Mouse (Mus musculus): ENCODE measurements at regions not wholly inside any gene's neighbourhood (a gene's known extent, or its start where the extent isn't known, plus 50 kb on each side); places are given as distances from the start of the nearest gene placed in this dataset.

GRCm38 (mm10) chr19:27566060-27566459, 136.4 kb upstream of the Pum3 start:
- DNase-seq (ENCODE audit: extremely low read depth, insufficient read length, low spot score) = no peak

GRCm38 (mm10) chr19:27564086-27564485, 134.5 kb upstream of the Pum3 start:
- DNase-seq (ENCODE audit: extremely low read depth, insufficient read length, low spot score) = no peak

- no peak for DNase-seq (ENCODE audit: extremely low read depth, insufficient read length, low spot score)
These were observed 134.0 kb upstream of the Pum3 start for GRCm38 (mm10) chr19:27563592-27563991.

- no peak for DNase-seq (ENCODE audit: extremely low read depth, insufficient read length, low spot score)
These were observed 128.6 kb upstream of the Pum3 start for GRCm38 (mm10) chr19:27558199-27558598.

GRCm38 (mm10) chr19:27556697-27557096, 127.1 kb upstream of the Pum3 start:
- no peak for DNase-seq (ENCODE audit: extremely low read depth, insufficient read length, low spot score)

- no peak for DNase-seq (ENCODE audit: extremely low read depth, insufficient read length, low spot score)
These were observed 125.2 kb upstream of the Pum3 start for GRCm38 (mm10) chr19:27554841-27555240.

GRCm38 (mm10) chr19:27553266-27553665, 123.6 kb upstream of the Pum3 start:
- no peak for DNase-seq (ENCODE audit: extremely low read depth, insufficient read length, low spot score)

GRCm38 (mm10) chr19:27537746-27538145, 108.1 kb upstream of the Pum3 start:
- no peak for DNase-seq (ENCODE audit: extremely low read depth, insufficient read length, low spot score)

- DNase-seq (ENCODE audit: extremely low read depth, insufficient read length, low spot score) = no peak
These were observed 107.4 kb upstream of the Pum3 start for GRCm38 (mm10) chr19:27537066-27537465.

- DNase-seq (ENCODE audit: extremely low read depth, insufficient read length, low spot score) = no peak
These were observed 98.4 kb upstream of the Pum3 start for GRCm38 (mm10) chr19:27527940-27528558.

- DNase-seq (ENCODE audit: extremely low read depth, insufficient read length, low spot score) = no peak
These were observed 89.9 kb upstream of the Pum3 start for GRCm38 (mm10) chr19:27519326-27520061.

GRCm38 (mm10) chr19:27514267-27514666, 84.6 kb upstream of the Pum3 start:
- DNase-seq (ENCODE audit: extremely low read depth, insufficient read length, low spot score) = no peak

- no peak for DNase-seq (ENCODE audit: extremely low read depth, insufficient read length, low spot score)
These were observed 83.9 kb upstream of the Pum3 start for GRCm38 (mm10) chr19:27513535-27513934.

GRCm38 (mm10) chr19:27511340-27511739, 81.7 kb upstream of the Pum3 start:
- DNase-seq (ENCODE audit: extremely low read depth, insufficient read length, low spot score) = no peak

GRCm38 (mm10) chr19:27509956-27510639, 80.5 kb upstream of the Pum3 start:
- no peak for DNase-seq (ENCODE audit: extremely low read depth, insufficient read length, low spot score)

GRCm38 (mm10) chr19:27498278-27498677, 68.7 kb upstream of the Pum3 start:
- DNase-seq (ENCODE audit: extremely low read depth, insufficient read length, low spot score) = no peak

GRCm38 (mm10) chr19:27492468-27492867, 62.8 kb upstream of the Pum3 start:
- peak; percentile 29 for DNase-seq (ENCODE audit: extremely low read depth, insufficient read length, low spot score)

GRCm38 (mm10) chr19:27491873-27492272, 62.2 kb upstream of the Pum3 start:
- DNase-seq (ENCODE audit: extremely low read depth, insufficient read length, low spot score) = peak; percentile 47

GRCm38 (mm10) chr19:27489053-27489452, 59.4 kb upstream of the Pum3 start:
- DNase-seq (ENCODE audit: extremely low read depth, insufficient read length, low spot score) = peak; percentile 57
